Mouse (Mus musculus): ENCODE results near the gene Tead2. TPM values are rescaled to one million over a fixed set of nuclear protein-coding genes. Genes with fewer than 3 reads are reported as not detected.
"Not testable (repeated sequence)": the region's sequence is repeated elsewhere in the genome, so short reads cannot be mapped to it uniquely, and the experiment has no call there.

Tead2 gene
- polyA plus RNA-seq, 2 experiments from 2014 or later, result 4.5 to 5.4 TPM

GRCm38 (mm10) chr7:45229459-45230203 is 14.1 kb downstream of the Tead2 start:
- ATAC-seq, result no peak

- no peak for ATAC-seq
Observed at GRCm38 (mm10) chr7:45231192-45231591, 15.6 kb downstream of the Tead2 start.

GRCm38 (mm10) chr7:45231941-45232340 is 16.4 kb downstream of the Tead2 start:
- ATAC-seq, result no peak

GRCm38 (mm10) chr7:45232716-45233465 is 17.3 kb downstream of the Tead2 start:
- ATAC-seq, result no peak

- ATAC-seq, result no peak
Observed at GRCm38 (mm10) chr7:45233580-45234332, 18.2 kb downstream of the Tead2 start.

- ATAC-seq, result no peak
Observed at GRCm38 (mm10) chr7:45234333-45234841, 18.8 kb downstream of the Tead2 start.

- no peak for ATAC-seq
Observed at GRCm38 (mm10) chr7:45234922-45235571, 19.5 kb downstream of the Tead2 start.

- no peak for ATAC-seq
Observed at GRCm38 (mm10) chr7:45235656-45236180, 20.2 kb downstream of the Tead2 start.

GRCm38 (mm10) chr7:45237747-45238699 is 22.5 kb downstream of the Tead2 start:
- peak; percentile 15 for ATAC-seq

- peak; percentile 94 for ATAC-seq
Observed at GRCm38 (mm10) chr7:45238723-45239496, 23.4 kb downstream of the Tead2 start, which contains the start of gene Cd37. Cd37 (minus strand) TSS chr7:45239115.

GRCm38 (mm10) chr7:45240109-45240508 is 24.6 kb downstream of the Tead2 start:
- no peak for ATAC-seq

GRCm38 (mm10) chr7:45240633-45241388 is 25.3 kb downstream of the Tead2 start, which contains the start of gene Slc6a16:
Slc6a16 (plus strand) TSS chr7:45241085.
- no peak for ATAC-seq

- ATAC-seq, result no peak
Observed at GRCm38 (mm10) chr7:45241389-45241749, 25.8 kb downstream of the Tead2 start.

- ATAC-seq, result no peak
Observed at GRCm38 (mm10) chr7:45247666-45248065, 32.1 kb downstream of the Tead2 start.

- ATAC-seq, result no peak
Observed at GRCm38 (mm10) chr7:45253806-45254205, 38.3 kb downstream of the Tead2 start.

- ATAC-seq, result not testable (repeated sequence)
Observed at GRCm38 (mm10) chr7:45255822-45256221, 40.3 kb downstream of the Tead2 start.

- no peak for ATAC-seq
Observed at GRCm38 (mm10) chr7:45257063-45257840, 41.7 kb downstream of the Tead2 start.

- ATAC-seq, result no peak
Observed at GRCm38 (mm10) chr7:45259281-45259680, 43.7 kb downstream of the Tead2 start.
